Mouse (Mus musculus) lung, adult 2 months (tissue): ENCODE data around the gene Gm20696.

Experiments
- CTCF ChIP-seq: fragments of 200-500 bp; IDR thresholded peaks from 2 replicates; pipeline ENCODE4 v1.5.1; 2011; ENCODE audit warnings: mild to moderate bottlenecking, low read length, control low read depth; ENCODE audit not compliant: insufficient read depth
- POLR2A ChIP-seq: fragments of 200-500 bp; IDR thresholded peaks from 2 replicates; pipeline ENCODE4 v1.6.1; 2011; ENCODE audit warnings: low read depth, mild to moderate bottlenecking, control low read depth, low read length, borderline replicate concordance; ENCODE audit errors: extremely low read depth

DNA sequence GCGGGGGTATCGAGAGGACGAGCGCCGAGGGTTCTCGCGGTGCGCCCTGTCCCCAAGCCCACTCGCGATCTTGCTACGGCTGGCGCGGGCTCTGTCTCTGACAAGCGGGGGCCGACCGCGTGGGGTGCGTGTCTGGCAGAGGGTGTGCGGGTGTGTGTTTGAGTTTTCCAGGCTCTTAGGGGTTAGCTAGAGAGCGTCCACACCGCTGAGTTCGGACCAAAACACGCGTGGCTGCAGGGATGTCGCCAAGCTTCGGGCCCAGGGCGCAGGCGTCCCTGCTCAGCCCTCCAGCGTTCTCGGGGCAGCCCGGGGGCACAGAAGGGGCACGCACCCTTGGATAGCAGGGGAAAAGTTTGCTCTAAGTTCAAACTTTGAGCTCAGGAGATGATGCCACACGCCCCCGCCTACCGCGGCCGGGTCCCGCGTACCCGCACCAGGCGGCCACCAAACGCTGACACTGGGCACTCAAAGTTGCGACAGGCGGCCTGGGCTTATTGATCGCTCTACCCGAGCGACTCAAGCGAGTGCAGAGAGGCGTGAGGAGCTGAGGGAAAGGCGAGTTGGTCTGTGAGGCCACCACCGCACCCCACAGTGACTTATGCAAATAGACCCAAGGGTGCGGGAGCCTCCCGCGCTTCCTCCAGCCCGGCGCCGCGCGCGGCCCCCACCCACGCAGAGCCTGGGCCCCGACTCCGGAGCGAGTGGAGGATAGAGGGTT is 144.8 kb downstream of the Gm20696 start:
- no peak for TF ChIP-seq POLR2A
- TF ChIP-seq CTCF = no peak
